Mouse (Mus musculus) megakaryocyte-erythroid progenitor cell, adult 5 weeks (primary cell): ENCODE data around the gene Vmn2r67. TPM values are rescaled to one million over a fixed set of nuclear protein-coding genes. Genes with fewer than 3 reads are reported as not detected.

Experiments used
- polyA plus RNA-seq: library from polyadenylated mRNA; stranded (reverse); fragments of >175 nt; gene quantifications from 2 replicates; pipeline ENCODE4 v1.2.3, GENCODE M21; 2012

The Vmn2r67 gene
- polyA plus RNA-seq, result not detected in 2 replicates

DNA sequence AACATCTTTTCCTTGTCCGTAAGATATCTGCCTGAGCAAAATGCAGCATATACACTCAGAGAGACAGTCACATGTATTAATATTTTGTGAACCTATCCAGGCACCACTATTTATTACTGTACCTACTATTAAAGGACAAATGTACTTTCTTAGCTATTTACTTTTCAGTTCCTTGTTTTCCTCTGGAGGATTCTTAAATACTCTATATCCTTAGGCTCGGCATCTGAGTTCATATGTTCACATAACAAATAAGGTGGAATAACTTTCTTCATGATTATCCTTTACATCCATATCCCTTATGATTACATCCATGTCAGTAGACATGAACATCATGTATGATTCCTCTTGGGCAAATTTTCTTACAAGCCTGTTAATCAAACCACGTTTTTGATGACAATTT, at the start of gene Vmn2r67:
Vmn2r67 (minus strand) TSS at position 101 of the 400 bp plus-strand sequence.

Other genes with a start within 250 kb of the Vmn2r67 start
- 0.01 TPM in 2 replicates for gene Vmn2r65, start 191.9 kb downstream of the Vmn2r67 start, polyA plus RNA-seq
- not detected in 2 replicates for gene Vmn2r66, start 143.7 kb downstream of the Vmn2r67 start, polyA plus RNA-seq
- not detected in 2 replicates for gene Vmn2r68, start 81.8 kb upstream of the Vmn2r67 start, polyA plus RNA-seq